28 mouse cellular contexts compared by ENCODE assay signal in the genomic region with DNA sequence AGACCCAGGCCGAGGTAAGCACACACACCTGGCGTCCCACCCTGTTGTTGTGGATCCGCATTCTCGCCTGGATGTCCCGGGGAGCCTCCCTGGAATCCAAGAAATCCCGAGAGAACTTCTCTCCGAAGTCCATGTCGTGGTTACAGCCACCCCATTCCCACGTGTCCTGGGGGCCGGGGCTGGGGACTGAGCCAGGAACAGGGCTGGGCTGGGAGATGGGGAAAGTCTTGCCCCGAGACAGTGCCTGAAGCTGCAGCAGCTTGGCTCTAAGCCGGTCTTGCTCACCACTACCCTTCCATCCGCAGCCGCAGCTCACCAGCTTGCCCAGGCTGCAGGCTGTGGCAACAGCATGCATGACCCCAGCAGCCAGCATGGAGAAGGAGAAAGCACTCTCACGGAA. TPM values are rescaled to one million over a fixed set of nuclear protein-coding genes. Genes with fewer than 3 reads are reported as not detected.
DNase-seq lines count a peak whose midpoint lies in the region; ATAC-seq and TF ChIP-seq lines count a peak whose summit lies in the region.
"Had no signal": no experiment of that assay in that cellular context is flagged by ENCODE, and none has a peak within 500 bp of the region (broad histone marks: within the 10 kb centered on the region; RNA-seq: fewer than 3 reads in every experiment).

No protein-coding gene starts in this region.

- H3K27me3 ChIP-seq in forebrain, embryonic 10.5 days (ENCODE audit: poor library complexity, severe bottlenecking): peaks cover 100% of the 10 kb centered on the region
- H3K27me3 ChIP-seq in forebrain, embryonic 14.5 days (replicated peaks; ENCODE audit: control insufficient read depth, insufficient read depth, low read length): peaks cover 93% of the 10 kb centered on the region
- H3K27me3 ChIP-seq in hindbrain, embryonic 10.5 days (ENCODE audit: insufficient read depth, poor library complexity, severe bottlenecking): peaks cover 100% of the 10 kb centered on the region
- H3K27me3 ChIP-seq in hindbrain, embryonic 12.5 days: peaks cover 97% of the 10 kb centered on the region
- H3K27me3 ChIP-seq in lung, postnatal 0 days (replicated peaks; ENCODE audit: insufficient read depth, low read length): peaks cover 61% of the 10 kb centered on the region

- H3K36me3 ChIP-seq in forebrain, embryonic 10.5 days (replicated peaks): no peaks in the 10 kb centered on the region
- no peaks in the 10 kb centered on the region for H3K36me3 ChIP-seq in forebrain, embryonic 14.5 days (ENCODE audit: control insufficient read depth, insufficient read depth, low read length)
- H3K36me3 ChIP-seq in hindbrain, embryonic 10.5 days: no peaks in the 10 kb centered on the region
- no peaks in the 10 kb centered on the region for H3K36me3 ChIP-seq in hindbrain, embryonic 12.5 days
- no peaks in the 10 kb centered on the region for H3K36me3 ChIP-seq in lung, postnatal 0 days (ENCODE audit: insufficient read depth, low read length)
- H3K36me3 ChIP-seq: hindbrain, embryonic 13.5 days; liver, embryonic 12.5 days; neural tube, embryonic 12.5 days had no signal

- H3K4me1 ChIP-seq in forebrain, embryonic 10.5 days: peaks cover 55% of the 10 kb centered on the region
- no peaks in the 10 kb centered on the region for H3K4me1 ChIP-seq in forebrain, embryonic 14.5 days (ENCODE audit: control insufficient read depth, insufficient read depth, low read length)
- H3K4me1 ChIP-seq in hindbrain, embryonic 10.5 days (replicated peaks): peaks cover 52% of the 10 kb centered on the region
- peaks cover 41% of the 10 kb centered on the region for H3K4me1 ChIP-seq in hindbrain, embryonic 12.5 days
- peaks cover 12% of the 10 kb centered on the region; the same call in 1 of the 2 replicates for H3K4me1 ChIP-seq in lung, postnatal 0 days (ENCODE audit: insufficient read depth, low read depth, low read length)

- no peak overlapping the region for H3K27ac ChIP-seq in forebrain, embryonic 10.5 days
- H3K27ac ChIP-seq in forebrain, embryonic 14.5 days (ENCODE audit: low read depth, low read length): no peak overlapping the region
- H3K27ac ChIP-seq in hindbrain, embryonic 10.5 days: no peak overlapping the region
- H3K27ac ChIP-seq in hindbrain, embryonic 12.5 days: no peak overlapping the region
- no peak overlapping the region for H3K27ac ChIP-seq in lung, postnatal 0 days (ENCODE audit: low read length)
- H3K27ac ChIP-seq: hindbrain, embryonic 13.5 days; left cerebral cortex, adult 2 months; liver, embryonic 12.5 days; neural tube, embryonic 12.5 days had no signal

- H3K4me2 ChIP-seq in forebrain, embryonic 14.5 days (ENCODE audit: low read length): no peak overlapping the region
- H3K4me2 ChIP-seq in hindbrain, embryonic 12.5 days (replicated peaks): no peak overlapping the region
- H3K4me2 ChIP-seq in lung, postnatal 0 days (replicated peaks; ENCODE audit: low read depth, low read length): no peak overlapping the region
- H3K4me2 ChIP-seq: hindbrain, embryonic 13.5 days; liver, embryonic 12.5 days; neural tube, embryonic 12.5 days had no signal

- TF ChIP-seq EP300 in lung, postnatal 0 days (IDR thresholded peaks at IDR 0.05): no peak

- no peak overlapping the region for H3K9ac ChIP-seq in forebrain, embryonic 14.5 days (ENCODE audit: low read length)
- no peak overlapping the region for H3K9ac ChIP-seq in hindbrain, embryonic 12.5 days
- H3K9ac ChIP-seq in lung, postnatal 0 days (replicated peaks; ENCODE audit: low read depth): no peak overlapping the region
- H3K9ac ChIP-seq: hindbrain, embryonic 13.5 days; liver, embryonic 12.5 days; liver, postnatal 0 days; neural tube, embryonic 12.5 days had no signal

- no peak for ATAC-seq in forebrain, embryonic 14.5 days
- ATAC-seq in hindbrain, embryonic 12.5 days (ENCODE audit: low FRiP score): no peak
- ATAC-seq in lung, postnatal 0 days: no peak
- ATAC-seq: activated CD4-positive, CD25-positive, alpha-beta regulatory T cell, adult 4 months; intestine, postnatal 0 days; liver, embryonic 12.5 days; liver, postnatal 0 days had no signal

- peak; percentile 31 for DNase-seq in forebrain, embryonic 10.5 days (ENCODE audit: extremely low spot score, low spot score)
- DNase-seq in forebrain, embryonic 14.5 days (ENCODE audit: low spot score): no peak
- peak; percentile 14 for DNase-seq in hindbrain, embryonic 10.5 days (ENCODE audit: low spot score)
- DNase-seq in lung, postnatal 10 days: peak; percentile 24
- no peak for DNase-seq in lung, postnatal 0 days (ENCODE audit: low spot score)
- peak; percentile 89 for DNase-seq in 3134 (ENCODE audit: extremely low read depth, insufficient read length, low spot score)
- no peak for DNase-seq in cerebellum, postnatal 36 days
- DNase-seq: adrenal gland, adult 2 months; adrenal gland, postnatal 36 days; cerebellum, adult 18-20 months; cerebellum, postnatal 10 days; gastrocnemius, postnatal 10 days; heart, postnatal 10 days; kidney, adult 9 months; kidney, postnatal 25 days; liver, postnatal 0 days; midbrain, embryonic 14.5 days; thymus, adult 2 months; thymus, postnatal 36 days had no signal

- 6% methylated on average over 15 of the region's 15 CpGs for WGBS in forebrain, embryonic 10.5 days
- 3% methylated on average over 15 of the region's 15 CpGs for WGBS in forebrain, embryonic 14.5 days
- 4% methylated on average over 15 of the region's 15 CpGs for WGBS in hindbrain, embryonic 10.5 days
- whole genome bisulfite sequencing in hindbrain, embryonic 12.5 days: 6% methylated on average over 15 of the region's 15 CpGs
- 28% methylated on average over 15 of the region's 15 CpGs for WGBS in lung, postnatal 0 days

- TF ChIP-seq CTCF in lung, postnatal 0 days (IDR thresholded peaks at IDR 0.05): no peak

- H3K4me3 ChIP-seq in forebrain, embryonic 10.5 days: no peak overlapping the region
- no peak overlapping the region for H3K4me3 ChIP-seq in forebrain, embryonic 14.5 days (ENCODE audit: low read depth, low read length)
- H3K4me3 ChIP-seq in hindbrain, embryonic 10.5 days: no peak overlapping the region
- H3K4me3 ChIP-seq in hindbrain, embryonic 12.5 days: no peak overlapping the region
- no peak overlapping the region for H3K4me3 ChIP-seq in lung, postnatal 0 days (ENCODE audit: low read depth, low read length)
- H3K4me3 ChIP-seq: hindbrain, embryonic 13.5 days; left cerebral cortex, adult 2 months; liver, embryonic 12.5 days; neural tube, embryonic 12.5 days had no signal

- H3K9me3 ChIP-seq in forebrain, embryonic 10.5 days: no peaks in the 10 kb centered on the region
- no peaks in the 10 kb centered on the region for H3K9me3 ChIP-seq in forebrain, embryonic 14.5 days (replicated peaks; ENCODE audit: control insufficient read depth, low read length)
- H3K9me3 ChIP-seq in hindbrain, embryonic 10.5 days: no peaks in the 10 kb centered on the region
- H3K9me3 ChIP-seq in hindbrain, embryonic 12.5 days (replicated peaks): no peaks in the 10 kb centered on the region
- no peaks in the 10 kb centered on the region for H3K9me3 ChIP-seq in lung, postnatal 0 days (ENCODE audit: low read length)
- H3K9me3 ChIP-seq: hindbrain, embryonic 13.5 days; liver, embryonic 12.5 days; neural tube, embryonic 12.5 days had no signal

RNA-seq across cellular contexts. Expression of gene Wnt10b, which starts 3.9 kb away (rescaled TPM):
- 0.12 and 0.33 TPM in 2 replicates for polyA plus RNA-seq in forebrain, embryonic 10.5 days (2016; fragmentation: Nextera tagmentation; extraction: Ambion mirVana)
- polyA plus RNA-seq in forebrain, embryonic 14.5 days (2014; fragmentation: Nextera tagmentation; extraction: Ambion mirVana): not detected in 2 replicates
- 0.21 and 0.44 TPM in 2 replicates for polyA plus RNA-seq in hindbrain, embryonic 10.5 days (2016; fragmentation: Nextera tagmentation; extraction: Ambion mirVana)
- 0.59 and 0.91 TPM in 2 replicates for polyA plus RNA-seq in hindbrain, embryonic 12.5 days (2016; fragmentation: Nextera tagmentation; extraction: Ambion mirVana)
- polyA plus RNA-seq in lung, postnatal 0 days (2015; fragmentation: Nextera tagmentation; extraction: Ambion mirVana): 0.13 and 0.14 TPM in 2 replicates
- polyA plus RNA-seq: intestine, postnatal 0 days; liver, embryonic 12.5 days; midbrain, embryonic 14.5 days had no signal

RNA-seq across cellular contexts. Expression of gene Arf3, which starts 11.1 kb away (rescaled TPM):
- polyA plus RNA-seq in forebrain, embryonic 10.5 days (2016; fragmentation: Nextera tagmentation; extraction: Ambion mirVana): 42.1 and 42.5 TPM in 2 replicates
- polyA plus RNA-seq in forebrain, embryonic 14.5 days (2014; fragmentation: Nextera tagmentation; extraction: Ambion mirVana): 31.7 and 41.4 TPM in 2 replicates
- polyA plus RNA-seq in hindbrain, embryonic 10.5 days (2016; fragmentation: Nextera tagmentation; extraction: Ambion mirVana): 42.6 and 45.1 TPM in 2 replicates
- 65.1 and 65.2 TPM in 2 replicates for polyA plus RNA-seq in hindbrain, embryonic 12.5 days (2016; fragmentation: Nextera tagmentation; extraction: Ambion mirVana)
- 47.1 and 56.0 TPM in 2 replicates for polyA plus RNA-seq in lung, postnatal 0 days (2015; fragmentation: Nextera tagmentation; extraction: Ambion mirVana)

RNA-seq across cellular contexts. Expression of gene Wnt1, which starts 15.6 kb away (rescaled TPM):
- polyA plus RNA-seq in forebrain, embryonic 10.5 days (2016; fragmentation: Nextera tagmentation; extraction: Ambion mirVana): 0.49 and 1.3 TPM in 2 replicates
- polyA plus RNA-seq in forebrain, embryonic 14.5 days (2014; fragmentation: Nextera tagmentation; extraction: Ambion mirVana): 0.56 TPM in 1 of 2 replicates, not detected in the other
- polyA plus RNA-seq in hindbrain, embryonic 10.5 days (2016; fragmentation: Nextera tagmentation; extraction: Ambion mirVana): 13.7 and 13.8 TPM in 2 replicates
- polyA plus RNA-seq in hindbrain, embryonic 12.5 days (2016; fragmentation: Nextera tagmentation; extraction: Ambion mirVana): 8.4 and 8.6 TPM in 2 replicates
- polyA plus RNA-seq in lung, postnatal 0 days (2015; fragmentation: Nextera tagmentation; extraction: Ambion mirVana): not detected in 2 replicates
- polyA plus RNA-seq: activated CD4-positive, CD25-positive, alpha-beta regulatory T cell, adult 4 months; gonadal fat pad, adult 2 months; intestine, postnatal 0 days; limb, embryonic 14.5 days; liver, embryonic 12.5 days; liver, postnatal 0 days had no signal

RNA-seq across cellular contexts. Expression of gene Ddn, which starts 35.2 kb away (rescaled TPM):
- 0.10 TPM in 1 of 2 replicates, not detected in the other for polyA plus RNA-seq in forebrain, embryonic 10.5 days (2016; fragmentation: Nextera tagmentation; extraction: Ambion mirVana)
- polyA plus RNA-seq in forebrain, embryonic 14.5 days (2014; fragmentation: Nextera tagmentation; extraction: Ambion mirVana): 0.33 and 0.57 TPM in 2 replicates
- polyA plus RNA-seq in hindbrain, embryonic 10.5 days (2016; fragmentation: Nextera tagmentation; extraction: Ambion mirVana): 0.21 and 0.56 TPM in 2 replicates
- polyA plus RNA-seq in hindbrain, embryonic 12.5 days (2016; fragmentation: Nextera tagmentation; extraction: Ambion mirVana): 0.56 and 0.65 TPM in 2 replicates
- 0.04 TPM in 2 replicates for polyA plus RNA-seq in lung, postnatal 0 days (2015; fragmentation: Nextera tagmentation; extraction: Ambion mirVana)
- polyA plus RNA-seq: activated CD4-positive, CD25-positive, alpha-beta regulatory T cell, adult 4 months; liver, embryonic 12.5 days; liver, postnatal 0 days had no signal

RNA-seq across cellular contexts. Expression of gene Fkbp11, which starts 46.1 kb away (rescaled TPM):
- polyA plus RNA-seq in forebrain, embryonic 10.5 days (2016; fragmentation: Nextera tagmentation; extraction: Ambion mirVana): 16.7 and 17.1 TPM in 2 replicates
- 2.6 and 3.8 TPM in 2 replicates for polyA plus RNA-seq in forebrain, embryonic 14.5 days (2014; fragmentation: Nextera tagmentation; extraction: Ambion mirVana)
- polyA plus RNA-seq in hindbrain, embryonic 10.5 days (2016; fragmentation: Nextera tagmentation; extraction: Ambion mirVana): 12.9 and 15.9 TPM in 2 replicates
- polyA plus RNA-seq in hindbrain, embryonic 12.5 days (2016; fragmentation: Nextera tagmentation; extraction: Ambion mirVana): 14.3 and 15.1 TPM in 2 replicates
- polyA plus RNA-seq in lung, postnatal 0 days (2015; fragmentation: Nextera tagmentation; extraction: Ambion mirVana): 45.2 and 45.5 TPM in 2 replicates

Comparison
In these comparisons a context has a peak if more than half of its experiments do, and no peak if none do; other contexts are left out.
1. DNase-seq: peak in forebrain, embryonic 10.5 days (single experiment), hindbrain, embryonic 10.5 days (single experiment), lung, postnatal 10 days (single experiment) and 3134 (single experiment); none in forebrain, embryonic 14.5 days (single experiment), lung, postnatal 0 days (single experiment) and cerebellum, postnatal 36 days (0 of 2).